Mouse (Mus musculus): ENCODE measurements around the gene Txn1.

DNA sequence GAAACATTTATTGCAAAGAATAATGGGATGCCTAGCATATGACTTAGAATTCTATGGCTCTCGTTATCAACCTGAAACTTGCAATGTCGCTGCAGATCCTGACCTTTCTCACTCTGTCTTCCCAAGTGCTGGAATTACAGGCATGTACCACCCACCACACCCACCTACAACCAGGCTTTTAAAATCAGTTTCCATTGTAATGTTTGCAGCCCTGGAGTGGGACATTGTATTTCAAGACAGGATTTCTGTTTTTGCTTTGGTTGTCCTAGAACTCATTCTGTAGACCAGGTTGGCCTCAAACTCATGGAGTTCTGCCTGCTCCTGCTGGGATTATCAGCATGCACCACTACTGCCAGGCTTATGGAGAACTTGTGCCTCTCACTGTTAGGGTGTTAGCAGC lies 13.3 kb downstream of the Txn1 start:
- TF ChIP-seq CTCF (IDR thresholded peaks at IDR 0.05; ENCODE audit: borderline replicate concordance, insufficient read depth, low read depth, low read length) (no peak), POLR2A (IDR thresholded peaks at IDR 0.05; ENCODE audit: borderline replicate concordance, insufficient read depth, low read length) (no peak)

All from cerebellum, adult 2 months (tissue).